Mouse (Mus musculus): Measurements from ENCODE around the gene Hoxb9. TPM values are rescaled to one million over a fixed set of nuclear protein-coding genes. Genes with fewer than 3 reads are reported as not detected.

Hoxb9 gene
- polyA plus RNA-seq, 2 experiments = 0.01 TPM; not detected in 1

DNA sequence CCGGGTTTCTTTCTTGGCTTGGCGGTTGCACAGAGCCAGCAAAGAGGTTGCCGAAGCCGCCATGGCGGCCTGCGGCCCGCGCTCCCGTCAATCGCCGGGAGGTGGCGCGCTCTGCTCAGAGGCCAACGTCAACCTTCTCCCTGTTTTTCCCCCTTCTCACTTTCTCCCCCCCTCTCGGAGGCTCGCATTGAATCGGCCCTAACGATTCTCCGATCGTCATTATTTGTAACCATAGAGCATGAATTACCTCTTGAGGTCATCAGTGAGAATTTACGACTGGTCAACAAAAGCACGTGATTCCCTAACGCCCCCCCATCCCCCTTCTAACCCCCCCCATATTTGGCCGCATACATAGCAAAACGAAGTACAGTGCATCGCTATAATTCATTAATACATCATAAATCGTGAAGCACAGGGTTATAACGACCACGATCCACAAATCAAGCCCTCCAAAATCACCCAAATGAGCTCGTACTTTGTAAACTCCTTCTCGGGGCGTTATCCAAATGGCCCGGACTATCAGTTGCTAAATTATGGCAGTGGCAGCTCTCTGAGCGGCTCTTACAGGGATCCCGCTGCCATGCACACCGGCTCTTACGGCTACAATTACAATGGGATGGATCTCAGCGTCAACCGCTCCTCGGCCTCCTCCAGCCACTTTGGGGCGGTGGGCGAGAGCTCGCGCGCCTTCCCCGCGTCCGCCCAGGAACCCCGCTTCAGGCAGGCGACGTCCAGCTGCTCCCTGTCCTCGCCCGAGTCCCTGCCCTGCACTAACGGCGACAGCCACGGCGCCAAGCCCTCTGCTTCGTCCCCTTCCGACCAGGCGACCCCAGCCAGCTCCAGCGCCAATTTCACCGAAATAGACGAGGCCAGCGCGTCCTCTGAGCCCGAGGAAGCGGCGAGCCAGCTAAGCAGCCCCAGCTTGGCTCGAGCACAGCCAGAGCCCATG lies 32.2 kb downstream of the Hoxb9 start, which contains the start of gene Hoxb5:
Hoxb5 (plus strand) TSS at position 186 of the 949 bp plus-strand sequence.
- Histone ChIP-seq H3K27me3 (ENCODE audit: control insufficient read depth, insufficient read depth, low read length) (peaks cover 97% of the 10 kb centered on the region), H3K4me2 (ENCODE audit: low read depth) (peak within 1 kb of the TSS; percentile 29), H3K9me3 (ENCODE audit: control insufficient read depth, low read length) (no peaks in the 10 kb centered on the region), H3K4me1 (replicated peaks; ENCODE audit: control insufficient read depth in 2 of 2, insufficient read depth in 2 of 2, low read length in 1 of 2) (no peaks in the 10 kb centered on the region), H3K36me3 (replicated peaks; ENCODE audit: control insufficient read depth, insufficient read depth, low read depth) (no peaks in the 10 kb centered on the region), H3K9ac (replicated peaks) (no peak within 1 kb of the TSS), H3K4me3 (ENCODE audit: insufficient read depth in 1 of 2, low read depth in 2 of 2, low read length in 2 of 2) (peak within 1 kb of the TSS; percentile 0 to 16; a peak in 3 of 4 replicates), H3K27ac (no peak within 1 kb of the TSS)
- DNase-seq (ENCODE audit: low read depth in 3 of 3, low spot score in 3 of 3) (no peak), ATAC-seq (ENCODE audit: insufficient read depth) (no peak)
- TF ChIP-seq CTCF (IDR thresholded peaks at IDR 0.05; ENCODE audit: low read depth) (peak; percentile 79), EP300 (IDR thresholded peaks at IDR 0.05; ENCODE audit: low read depth) (no peak)
- WGBS (ENCODE audit: insufficient replicate concordance) = under 1% methylated on average over 69 of the region's 69 CpGs

DNA sequence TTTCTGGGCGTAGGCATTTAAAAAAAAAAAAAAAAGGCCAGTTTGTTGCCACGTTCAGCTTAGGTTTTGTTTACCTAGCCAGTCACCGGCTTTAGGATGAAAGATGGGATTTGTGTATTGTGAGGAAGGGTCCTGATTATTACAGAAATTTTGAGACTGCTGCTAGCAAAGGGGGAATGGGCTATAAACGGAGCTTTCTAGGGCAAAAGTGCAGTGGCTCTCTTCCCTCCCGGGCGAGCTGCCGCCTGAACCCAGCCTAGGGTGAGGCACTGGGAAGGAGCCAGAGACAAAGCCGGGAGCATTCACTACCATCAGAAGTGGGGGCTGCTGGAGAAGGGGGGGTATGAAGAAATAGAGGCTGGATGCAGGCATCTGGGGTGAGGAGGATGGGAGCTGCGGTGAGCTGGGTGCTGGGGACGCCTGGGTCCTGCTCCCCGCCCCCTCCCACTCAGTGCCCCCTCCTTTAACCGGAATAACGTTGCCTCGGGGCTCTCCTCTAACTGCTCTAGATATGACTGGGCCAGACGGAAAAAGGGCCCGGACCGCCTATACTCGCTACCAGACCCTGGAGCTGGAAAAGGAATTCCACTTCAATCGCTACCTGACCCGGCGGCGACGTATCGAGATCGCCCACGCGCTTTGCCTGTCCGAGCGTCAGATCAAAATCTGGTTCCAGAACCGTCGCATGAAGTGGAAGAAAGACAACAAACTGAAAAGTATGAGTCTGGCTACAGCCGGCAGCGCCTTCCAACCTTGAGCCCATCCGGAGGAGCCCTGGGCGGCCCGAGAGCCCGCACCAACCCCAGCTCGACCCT lies 33.3 kb downstream of the Hoxb9 start:
- Histone ChIP-seq H3K9ac (replicated peaks) (no peak overlapping the region), H3K27me3 (ENCODE audit: control insufficient read depth, insufficient read depth, low read length) (peaks cover 95% of the 10 kb centered on the region), H3K9me3 (ENCODE audit: control insufficient read depth, low read length) (no peaks in the 10 kb centered on the region), H3K4me1 (replicated peaks; ENCODE audit: control insufficient read depth in 2 of 2, insufficient read depth in 2 of 2, low read length in 1 of 2) (no peaks in the 10 kb centered on the region), H3K36me3 (replicated peaks; ENCODE audit: control insufficient read depth, insufficient read depth, low read depth) (no peaks in the 10 kb centered on the region), H3K27ac (no peak overlapping the region), H3K4me2 (ENCODE audit: low read depth) (no peak overlapping the region; the same call in 1 of the 2 replicates), H3K4me3 (ENCODE audit: insufficient read depth in 1 of 2, low read depth in 2 of 2, low read length in 2 of 2) (no peak overlapping the region)
- DNase-seq (ENCODE audit: low read depth in 3 of 3, low spot score in 3 of 3) = no peak
- no peak for ATAC-seq (ENCODE audit: insufficient read depth)
- TF ChIP-seq CTCF (IDR thresholded peaks at IDR 0.05; ENCODE audit: low read depth) (no peak), EP300 (IDR thresholded peaks at IDR 0.05; ENCODE audit: low read depth) (no peak)
- WGBS (ENCODE audit: insufficient replicate concordance) = 7% methylated on average over 38 of the region's 38 CpGs

DNA sequence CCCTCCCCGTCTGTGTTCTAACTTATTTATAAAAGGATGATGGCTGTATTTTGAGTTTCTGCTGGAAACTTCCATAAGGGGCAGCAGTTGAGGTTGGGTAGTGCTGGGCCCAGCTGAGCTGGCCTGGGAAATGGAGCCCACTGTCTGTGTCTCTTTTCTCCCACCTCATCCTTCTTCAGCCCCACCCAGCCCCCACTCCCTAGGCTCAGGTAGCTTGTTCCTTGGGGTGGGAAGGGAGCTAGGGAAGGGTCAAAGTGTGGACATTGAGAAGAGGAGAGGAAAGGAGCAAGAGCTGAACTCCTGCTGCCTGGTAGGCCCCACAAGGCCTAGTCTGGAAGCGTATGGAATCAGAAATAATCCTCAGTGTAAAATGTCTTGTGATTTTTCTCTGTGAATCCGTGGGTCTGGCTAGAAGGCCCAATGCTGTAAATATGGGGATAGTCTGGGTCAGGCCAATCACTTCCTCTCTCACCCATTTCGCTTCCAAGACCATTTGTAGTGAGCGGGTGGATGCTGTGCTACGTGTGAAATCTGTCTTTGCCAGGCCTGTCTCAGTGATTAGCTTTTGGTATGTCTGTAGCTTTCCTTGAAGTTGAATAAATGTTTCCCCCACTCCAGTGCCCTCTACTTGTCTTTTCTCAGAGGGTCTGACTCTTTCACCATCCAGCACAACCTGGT lies 34.4 kb downstream of the Hoxb9 start:
- H3K4me3 ChIP-seq (ENCODE audit: insufficient read depth in 1 of 2, low read depth in 2 of 2, low read length in 2 of 2) = no peak overlapping the region
- H3K9me3 ChIP-seq (ENCODE audit: control insufficient read depth, low read length) = no peaks in the 10 kb centered on the region
- H3K27ac ChIP-seq = no peak overlapping the region
- DNase-seq (ENCODE audit: low read depth in 3 of 3, low spot score in 3 of 3) (no peak), ATAC-seq (ENCODE audit: insufficient read depth) (no peak)
- no peaks in the 10 kb centered on the region for H3K36me3 ChIP-seq (replicated peaks; ENCODE audit: control insufficient read depth, insufficient read depth, low read depth)
- no peak overlapping the region for H3K9ac ChIP-seq (replicated peaks)
- 49% methylated on average over 6 of the region's 6 CpGs for WGBS (ENCODE audit: insufficient replicate concordance)
- TF ChIP-seq EP300 (IDR thresholded peaks at IDR 0.05; ENCODE audit: low read depth) = no peak
- TF ChIP-seq CTCF (IDR thresholded peaks at IDR 0.05; ENCODE audit: low read depth) = no peak
- peaks cover 95% of the 10 kb centered on the region for H3K27me3 ChIP-seq (ENCODE audit: control insufficient read depth, insufficient read depth, low read length)
- no peaks in the 10 kb centered on the region for H3K4me1 ChIP-seq (replicated peaks; ENCODE audit: control insufficient read depth in 2 of 2, insufficient read depth in 2 of 2, low read length in 1 of 2)
- H3K4me2 ChIP-seq (ENCODE audit: low read depth) = no peak overlapping the region

DNA sequence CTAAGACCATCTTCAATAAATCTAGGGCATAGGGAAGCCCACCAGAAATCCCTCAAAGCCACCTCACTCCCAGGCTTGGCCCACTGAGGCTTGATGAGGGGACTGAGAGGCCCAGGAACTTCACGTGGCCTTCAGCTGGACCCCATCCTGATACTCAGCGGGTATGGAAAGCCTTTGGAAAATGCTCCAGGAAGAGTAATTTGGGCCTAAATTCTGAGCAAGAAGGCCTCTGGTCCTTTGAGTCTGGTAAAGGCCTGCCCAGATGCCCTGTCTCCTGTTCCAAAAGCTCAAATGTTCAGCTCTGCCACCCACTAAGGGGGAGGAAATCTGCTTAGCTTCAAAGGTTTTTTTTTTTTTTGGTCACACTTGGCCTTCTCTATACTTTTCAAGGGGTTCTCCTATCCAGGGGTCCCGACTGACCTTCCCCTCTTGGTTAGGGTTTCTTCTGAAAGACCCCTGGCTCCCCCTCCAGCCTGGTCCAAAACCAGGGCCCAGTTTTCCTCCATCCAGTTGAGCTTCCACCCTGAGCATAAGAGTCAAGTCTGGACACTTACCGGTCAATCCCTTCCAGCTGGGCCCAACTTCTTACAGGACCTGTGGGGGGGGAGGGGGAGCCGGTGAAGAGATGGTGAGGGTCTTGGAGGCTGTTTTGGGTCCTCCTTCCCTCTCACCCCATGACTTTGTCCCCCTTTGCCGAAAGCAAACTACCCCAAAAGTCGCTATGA lies 35.1 kb downstream of the Hoxb9 start:
- DNase-seq (ENCODE audit: low read depth in 3 of 3, low spot score in 3 of 3) = no peak
- ATAC-seq (ENCODE audit: insufficient read depth) = no peak
- no peak overlapping the region for H3K4me2 ChIP-seq (ENCODE audit: low read depth)
- H3K27me3 ChIP-seq (ENCODE audit: control insufficient read depth, insufficient read depth, low read length) = peaks cover 95% of the 10 kb centered on the region
- WGBS (ENCODE audit: insufficient replicate concordance) = 31% methylated on average over 7 of the region's 7 CpGs
- H3K36me3 ChIP-seq (replicated peaks; ENCODE audit: control insufficient read depth, insufficient read depth, low read depth) = no peaks in the 10 kb centered on the region
- H3K9ac ChIP-seq (replicated peaks) = no peak overlapping the region
- no peak overlapping the region for H3K4me3 ChIP-seq (ENCODE audit: insufficient read depth in 1 of 2, low read depth in 2 of 2, low read length in 2 of 2)
- TF ChIP-seq EP300 (IDR thresholded peaks at IDR 0.05; ENCODE audit: low read depth) (no peak), CTCF (IDR thresholded peaks at IDR 0.05; ENCODE audit: low read depth) (no peak)
- no peaks in the 10 kb centered on the region for H3K4me1 ChIP-seq (replicated peaks; ENCODE audit: control insufficient read depth in 2 of 2, insufficient read depth in 2 of 2, low read length in 1 of 2)
- H3K9me3 ChIP-seq (ENCODE audit: control insufficient read depth, low read length) = no peaks in the 10 kb centered on the region
- no peak overlapping the region for H3K27ac ChIP-seq

Measured in liver, embryonic 14.5 days (tissue).